Mouse (Mus musculus): ENCODE measurements around the gene C530008M17Rik. TPM values are rescaled to one million over a fixed set of nuclear protein-coding genes. Genes with fewer than 3 reads are reported as not detected.

Gene C530008M17Rik
- polyA plus RNA-seq, 1 experiment from 2014 or later: 25.2 TPM

DNA sequence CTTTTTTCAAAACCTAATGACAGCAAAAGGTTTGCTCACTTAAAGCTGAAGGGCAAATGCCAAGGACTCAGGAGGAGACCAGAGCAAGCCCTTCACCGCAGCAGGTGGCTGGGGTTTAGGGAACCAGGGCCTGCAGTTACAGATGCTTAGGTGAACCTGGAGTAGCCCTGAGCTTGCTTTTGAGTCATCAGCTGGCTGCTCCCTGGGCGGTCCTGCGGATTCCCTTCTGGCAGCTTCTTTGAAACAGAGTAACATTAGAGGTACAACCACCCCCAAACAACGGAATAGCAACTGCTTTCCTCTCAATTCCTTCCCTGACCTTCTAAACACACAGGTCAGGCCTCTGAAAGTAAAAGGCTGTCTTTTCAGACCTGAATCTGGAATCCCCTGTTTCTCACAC is 116.5 kb downstream of the C530008M17Rik start:
- Histone ChIP-seq H3K4me3 (no peak overlapping the region), H3K36me3 (peaks cover 16% of the 10 kb centered on the region; the same call in 1 of the 2 replicates), H3K27ac (no peak overlapping the region), H3K9me3 (replicated peaks) (no peaks in the 10 kb centered on the region), H3K27me3 (ENCODE audit: low read depth, poor library complexity, severe bottlenecking) (no peaks in the 10 kb centered on the region), H3K4me1 (no peaks in the 10 kb centered on the region)
- 62% methylated on average over 4 of the region's 4 CpGs for WGBS
- DNase-seq (ENCODE audit: low spot score): no peak

DNA sequence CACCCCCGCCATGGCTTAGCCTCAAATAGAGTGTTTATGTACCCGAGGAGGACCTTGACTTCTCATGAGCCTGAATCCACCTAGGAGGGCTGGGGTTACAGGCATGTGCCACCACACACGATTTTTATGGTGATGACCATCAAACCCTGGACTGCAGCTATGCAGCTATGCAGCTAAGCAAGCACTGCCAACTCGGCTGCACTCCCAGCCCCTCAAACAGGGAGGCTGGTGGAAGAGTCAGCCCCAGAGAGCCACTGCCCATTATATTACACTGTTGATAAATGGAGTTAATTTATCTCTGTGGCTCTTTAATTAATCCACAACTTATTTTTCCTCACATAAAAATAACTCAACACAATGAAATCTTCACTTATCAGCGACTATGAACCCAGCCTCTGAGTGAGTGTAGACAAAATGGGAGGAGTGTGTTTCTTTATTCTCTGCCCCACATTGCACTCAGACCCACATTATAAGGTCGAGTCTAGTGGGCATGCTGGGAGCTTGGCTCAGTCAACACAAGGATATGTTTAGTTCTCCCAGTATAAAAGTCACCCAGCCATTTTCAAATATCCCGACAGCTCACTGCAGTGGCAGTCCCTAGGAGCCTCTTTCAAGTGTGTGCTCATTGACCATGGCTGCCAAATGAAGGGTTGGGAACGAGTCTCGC is 117.3 kb downstream of the C530008M17Rik start:
- H3K27ac ChIP-seq: no peak overlapping the region
- no peaks in the 10 kb centered on the region for H3K4me1 ChIP-seq
- DNase-seq (ENCODE audit: low spot score): no peak
- no peaks in the 10 kb centered on the region for H3K27me3 ChIP-seq (ENCODE audit: low read depth, poor library complexity, severe bottlenecking)
- H3K36me3 ChIP-seq: peaks cover 11% of the 10 kb centered on the region; the same call in 1 of the 2 replicates
- H3K9me3 ChIP-seq (replicated peaks): no peaks in the 10 kb centered on the region
- WGBS: 84% methylated on average over 9 of the region's 9 CpGs
- H3K4me3 ChIP-seq: no peak overlapping the region

GRCm38 (mm10) chr5:76779094-76779615 is 122.8 kb downstream of the C530008M17Rik start:
- Histone ChIP-seq H3K9me3 (replicated peaks) (no peaks in the 10 kb centered on the region), H3K4me1 (peaks cover 5% of the 10 kb centered on the region), H3K4me3 (no peak overlapping the region), H3K36me3 (no peaks in the 10 kb centered on the region), H3K27ac (no peak overlapping the region), H3K27me3 (ENCODE audit: low read depth, poor library complexity, severe bottlenecking) (no peaks in the 10 kb centered on the region)
- DNase-seq (ENCODE audit: low spot score): no peak
- 57% methylated on average over 14 of the region's 14 CpGs for WGBS

GRCm38 (mm10) chr5:76781943-76782342 is 125.6 kb downstream of the C530008M17Rik start:
- Histone ChIP-seq H3K27ac (no peak overlapping the region), H3K4me3 (no peak overlapping the region), H3K36me3 (no peaks in the 10 kb centered on the region), H3K4me1 (peaks cover 5% of the 10 kb centered on the region), H3K27me3 (ENCODE audit: low read depth, poor library complexity, severe bottlenecking) (no peaks in the 10 kb centered on the region), H3K9me3 (replicated peaks) (no peaks in the 10 kb centered on the region)
- no peak for DNase-seq (ENCODE audit: low spot score)
- WGBS: 89% methylated on average over 13 of the region's 13 CpGs

GRCm38 (mm10) chr5:76782414-76783103 is 126.2 kb downstream of the C530008M17Rik start:
- no peaks in the 10 kb centered on the region for H3K9me3 ChIP-seq (replicated peaks)
- 74% methylated on average over 7 of the region's 7 CpGs for WGBS

DNA sequence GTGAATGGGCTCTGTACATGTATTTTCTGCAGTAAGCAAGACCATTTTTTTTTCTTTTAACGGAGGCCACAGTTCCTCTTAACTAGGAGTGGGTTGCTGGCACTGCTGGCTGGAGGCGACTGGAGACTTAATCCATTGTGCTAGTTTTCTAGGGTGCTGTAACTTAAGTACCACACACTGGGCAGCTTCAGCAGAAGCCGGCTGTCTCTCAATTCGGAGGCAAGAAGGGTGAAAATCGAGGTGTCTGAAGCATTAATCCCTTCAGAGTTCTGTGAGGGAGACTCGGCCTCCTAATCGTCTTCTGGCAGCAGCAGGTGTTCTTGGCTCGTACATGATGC is 126.8 kb downstream of the C530008M17Rik start:
- H3K4me1 ChIP-seq: peaks cover 5% of the 10 kb centered on the region
- H3K36me3 ChIP-seq: peaks cover 4% of the 10 kb centered on the region
- H3K27me3 ChIP-seq (ENCODE audit: low read depth, poor library complexity, severe bottlenecking): no peaks in the 10 kb centered on the region
- no peak for DNase-seq (ENCODE audit: low spot score)
- H3K9me3 ChIP-seq (replicated peaks): no peaks in the 10 kb centered on the region
- H3K27ac ChIP-seq: no peak overlapping the region
- H3K4me3 ChIP-seq: no peak overlapping the region
- 77% methylated on average over 8 of the region's 8 CpGs for WGBS

More at GRCm38 (mm10) chr5:76782414-76783103, 126.2 kb downstream of the C530008M17Rik start:
- Histone ChIP-seq H3K4me1 (peaks cover 5% of the 10 kb centered on the region), H3K27ac (no peak overlapping the region), H3K36me3 (peaks cover 1% of the 10 kb centered on the region), H3K4me3 (no peak overlapping the region), H3K27me3 (ENCODE audit: low read depth, poor library complexity, severe bottlenecking) (no peaks in the 10 kb centered on the region)
- no peak for DNase-seq (ENCODE audit: low spot score)

DNA sequence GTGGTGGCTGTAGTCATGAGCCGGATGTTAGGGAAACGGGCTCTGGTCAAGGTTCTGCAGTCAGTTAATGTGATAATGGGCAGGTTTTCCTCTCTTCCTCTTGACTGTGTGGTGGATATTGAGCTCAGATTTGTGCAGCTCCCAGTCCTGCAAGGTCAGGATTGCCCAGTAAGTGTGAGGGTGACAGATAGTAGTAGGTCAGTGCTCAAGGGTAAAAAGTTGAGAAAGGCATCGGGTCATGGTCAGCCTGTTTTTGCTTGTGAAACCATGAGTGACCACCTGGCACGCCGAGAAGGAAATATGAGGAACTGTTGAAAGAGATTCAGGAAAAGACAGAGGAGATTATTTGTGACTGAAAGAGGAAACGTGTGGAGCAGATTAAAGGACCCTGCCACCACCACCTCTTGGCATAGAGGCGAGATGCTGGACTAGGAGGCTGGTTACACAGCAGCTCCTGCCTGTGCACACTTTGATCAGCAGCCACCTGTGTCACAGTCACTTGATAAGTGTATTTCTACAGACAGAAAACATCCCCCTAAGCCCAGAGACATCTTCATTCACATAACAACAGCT is 127.9 kb downstream of the C530008M17Rik start:
- Histone ChIP-seq H3K27me3 (ENCODE audit: low read depth, poor library complexity, severe bottlenecking) (no peaks in the 10 kb centered on the region), H3K36me3 (peaks cover 4% of the 10 kb centered on the region), H3K27ac (no peak overlapping the region), H3K9me3 (replicated peaks) (no peaks in the 10 kb centered on the region), H3K4me3 (no peak overlapping the region), H3K4me1 (peaks cover 2% of the 10 kb centered on the region)
- WGBS: 78% methylated on average over 7 of the region's 7 CpGs
- no peak for DNase-seq (ENCODE audit: low spot score)

DNA sequence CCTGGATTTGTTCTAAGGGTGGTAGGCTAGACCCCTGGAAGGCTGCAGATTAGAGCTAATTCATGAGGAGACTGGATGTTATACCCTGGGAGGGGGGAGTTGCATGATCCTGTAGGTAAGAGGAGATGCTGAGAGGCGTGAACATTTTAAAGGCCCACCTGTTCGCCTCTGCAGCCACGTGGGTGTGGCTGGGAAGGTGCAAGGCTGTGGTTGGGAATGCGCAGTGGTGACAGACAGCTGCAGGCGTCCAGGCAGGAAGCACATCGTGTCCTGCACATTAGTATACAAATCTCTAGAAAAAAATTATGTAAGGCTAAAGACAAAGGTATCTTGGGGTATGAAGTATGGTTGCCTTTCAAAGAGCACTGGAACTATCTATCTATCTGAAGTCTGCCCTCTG is 128.7 kb downstream of the C530008M17Rik start:
- Histone ChIP-seq H3K36me3 (peaks cover 11% of the 10 kb centered on the region), H3K4me3 (no peak overlapping the region)
- WGBS: 80% methylated on average over 6 of the region's 6 CpGs

DNA sequence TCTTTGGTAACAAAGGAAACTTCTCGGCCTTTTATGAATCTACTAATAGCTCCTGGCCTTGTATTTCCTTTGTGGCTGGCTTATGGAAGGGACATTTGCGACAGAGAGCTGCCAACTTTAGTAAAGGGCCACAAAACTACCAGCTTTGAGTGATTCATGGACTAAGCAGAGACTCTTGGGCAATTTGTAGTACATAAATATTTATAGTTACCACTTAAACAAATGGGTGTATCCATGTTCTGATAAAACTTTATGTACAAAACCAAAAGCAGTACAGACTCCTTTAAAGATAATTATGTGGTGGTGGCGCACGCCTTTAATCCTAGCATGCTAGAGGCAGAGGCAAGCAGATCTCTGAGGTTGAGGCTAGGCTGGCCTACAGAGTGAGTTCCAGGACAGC is 133.6 kb downstream of the C530008M17Rik start:
- Histone ChIP-seq H3K36me3 (peaks cover 43% of the 10 kb centered on the region), H3K4me1 (no peaks in the 10 kb centered on the region), H3K4me3 (no peak overlapping the region), H3K27ac (no peak overlapping the region), H3K9me3 (replicated peaks) (no peaks in the 10 kb centered on the region), H3K27me3 (ENCODE audit: low read depth, poor library complexity, severe bottlenecking) (no peaks in the 10 kb centered on the region)
- WGBS: 93% methylated on average over 4 of the region's 4 CpGs
- no peak for DNase-seq (ENCODE audit: low spot score)

More for the DNA sequence above, 128.7 kb downstream of the C530008M17Rik start:
- H3K4me1 ChIP-seq: no peaks in the 10 kb centered on the region
- no peak for DNase-seq (ENCODE audit: low spot score)
- H3K9me3 ChIP-seq (replicated peaks): no peaks in the 10 kb centered on the region
- no peaks in the 10 kb centered on the region for H3K27me3 ChIP-seq (ENCODE audit: low read depth, poor library complexity, severe bottlenecking)
- no peak overlapping the region for H3K27ac ChIP-seq

DNA sequence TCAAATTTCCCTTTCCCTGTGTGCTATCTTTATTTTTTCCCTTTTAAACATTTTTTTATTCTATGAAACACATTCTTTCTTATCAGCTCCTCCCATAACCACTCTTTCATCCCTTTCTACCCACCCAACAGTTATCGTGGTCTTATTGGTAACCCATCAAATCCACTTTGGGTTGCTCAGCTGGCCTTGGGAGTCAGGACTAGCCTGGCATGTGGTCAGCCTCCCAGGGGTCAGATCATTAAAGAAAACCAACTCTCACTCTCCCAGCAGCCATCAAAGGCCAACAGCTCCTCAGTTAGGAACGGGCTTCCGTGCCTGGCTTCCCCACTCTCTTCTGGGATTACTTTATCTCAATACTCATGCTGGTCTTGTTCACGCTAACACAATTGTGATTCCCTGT is 135.0 kb downstream of the C530008M17Rik start:
- WGBS: 79% methylated on average over 4 of the region's 4 CpGs
- Histone ChIP-seq H3K4me1 (no peaks in the 10 kb centered on the region), H3K27me3 (ENCODE audit: low read depth, poor library complexity, severe bottlenecking) (no peaks in the 10 kb centered on the region), H3K4me3 (no peak overlapping the region), H3K9me3 (replicated peaks) (no peaks in the 10 kb centered on the region), H3K36me3 (peaks cover 43% of the 10 kb centered on the region), H3K27ac (no peak overlapping the region)
- no peak for DNase-seq (ENCODE audit: low spot score)

- Histone ChIP-seq H3K27ac (no peak overlapping the region), H3K4me3 (no peak overlapping the region), H3K36me3 (peaks cover 40% of the 10 kb centered on the region), H3K9me3 (replicated peaks) (no peaks in the 10 kb centered on the region), H3K27me3 (ENCODE audit: low read depth, poor library complexity, severe bottlenecking) (no peaks in the 10 kb centered on the region), H3K4me1 (no peaks in the 10 kb centered on the region)
- WGBS: 95% methylated on average over 6 of the region's 6 CpGs
- no peak for DNase-seq (ENCODE audit: low spot score)
Measured at GRCm38 (mm10) chr5:76792720-76793119, 136.4 kb downstream of the C530008M17Rik start.

DNA sequence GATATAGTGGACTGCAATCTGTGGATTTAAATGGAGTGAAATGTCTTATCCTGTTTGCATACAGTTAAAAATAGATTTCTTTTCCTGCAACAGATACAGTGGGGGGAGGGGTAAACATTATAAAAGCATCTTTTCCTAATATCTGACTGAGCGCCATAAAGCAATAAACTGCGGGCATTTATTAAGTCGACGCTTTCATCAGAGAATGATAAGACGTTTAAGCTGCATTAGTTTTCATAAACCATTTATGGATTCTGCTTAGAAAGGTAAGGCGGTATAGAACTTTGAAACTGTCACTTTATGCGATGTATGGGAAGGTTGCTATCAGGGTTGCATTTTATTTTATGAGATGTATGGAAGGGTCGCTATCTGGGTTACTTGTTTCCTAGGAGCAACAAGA is 141.7 kb downstream of the C530008M17Rik start:
- WGBS: 97% methylated on average over 8 of the region's 8 CpGs
- DNase-seq (ENCODE audit: low spot score): no peak
- Histone ChIP-seq H3K4me3 (no peak overlapping the region), H3K9me3 (replicated peaks) (no peaks in the 10 kb centered on the region), H3K36me3 (peaks cover 24% of the 10 kb centered on the region), H3K4me1 (no peaks in the 10 kb centered on the region), H3K27ac (no peak overlapping the region), H3K27me3 (ENCODE audit: low read depth, poor library complexity, severe bottlenecking) (no peaks in the 10 kb centered on the region)

DNA sequence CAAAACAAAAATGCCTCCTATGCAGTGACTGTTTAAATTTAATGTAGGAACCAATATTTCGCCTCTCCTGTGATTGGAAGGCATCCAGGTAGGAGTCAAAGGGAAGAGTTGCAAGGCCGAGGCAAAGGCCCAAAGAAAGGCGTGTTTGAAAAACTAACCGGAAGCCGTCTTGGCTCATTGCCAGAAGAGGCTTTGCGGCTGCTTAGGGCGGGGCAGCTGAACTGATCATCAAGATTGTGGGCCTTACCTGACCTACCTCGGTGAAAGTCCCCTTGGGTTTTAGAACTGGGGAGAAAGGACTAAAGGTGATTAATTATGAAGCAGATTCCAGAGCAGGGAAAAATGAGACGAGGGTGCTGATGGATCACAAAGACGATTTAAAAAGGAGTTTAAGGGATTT is 143.2 kb downstream of the C530008M17Rik start:
- WGBS: 92% methylated on average over 10 of the region's 10 CpGs
- H3K36me3 ChIP-seq: peaks cover 23% of the 10 kb centered on the region
- H3K27me3 ChIP-seq (ENCODE audit: low read depth, poor library complexity, severe bottlenecking): no peaks in the 10 kb centered on the region
- H3K4me1 ChIP-seq: no peaks in the 10 kb centered on the region
- no peak overlapping the region for H3K4me3 ChIP-seq
- DNase-seq (ENCODE audit: low spot score): no peak
- no peaks in the 10 kb centered on the region for H3K9me3 ChIP-seq (replicated peaks)
- no peak overlapping the region for H3K27ac ChIP-seq
